15 mouse cellular contexts compared by ENCODE assay signal in genomic region chr9:40615891-40616290, GRCm38 (mm10). TPM values are rescaled to one million over a fixed set of nuclear protein-coding genes. Genes with fewer than 3 reads are reported as not detected.
A peak's percentile ranks its signal among the peaks of the same experiment; 100 is the strongest.
DNase-seq lines count a peak whose midpoint lies in the region; ATAC-seq lines count a peak whose summit lies in the region.
"Had no signal": no experiment of that assay in that cellular context is flagged by ENCODE, and none has a peak within 500 bp of the region (broad histone marks: within the 10 kb centered on the region; RNA-seq: fewer than 3 reads in every experiment).

No protein-coding gene starts in this region.

- no peak overlapping the region; the same call in 1 of the 2 replicates for H3K9ac ChIP-seq in hindbrain, embryonic 11.5 days (ENCODE audit: low read depth, low read length)
- H3K9ac ChIP-seq in forebrain, embryonic 11.5 days (ENCODE audit: low read length) = peak overlapping the region; percentile 35; the same call in 1 of the 2 replicates
- peak overlapping the region; percentile 13; the same call in 1 of the 2 replicates for H3K9ac ChIP-seq in midbrain, embryonic 11.5 days (ENCODE audit: low read length)
- H3K9ac ChIP-seq: heart, embryonic 15.5 days; liver, embryonic 13.5 days had no signal

- H3K36me3 ChIP-seq in hindbrain, embryonic 10.5 days = no peaks in the 10 kb centered on the region
- no peaks in the 10 kb centered on the region for H3K36me3 ChIP-seq in hindbrain, embryonic 11.5 days (ENCODE audit: control insufficient read depth, insufficient read depth, low read length)
- no peaks in the 10 kb centered on the region for H3K36me3 ChIP-seq in forebrain, embryonic 11.5 days (ENCODE audit: control insufficient read depth, insufficient read depth, low read length)
- no peaks in the 10 kb centered on the region for H3K36me3 ChIP-seq in midbrain, embryonic 11.5 days (ENCODE audit: control insufficient read depth, insufficient read depth, low read length)
- H3K36me3 ChIP-seq: heart, embryonic 15.5 days; liver, embryonic 13.5 days had no signal

- DNase-seq in hindbrain, embryonic 10.5 days (ENCODE audit: low spot score) = no peak
- DNase-seq in hindbrain, embryonic 11.5 days (ENCODE audit: low spot score) = no peak
- DNase-seq in A20 (ENCODE audit: low read depth, low spot score) = peak; percentile 71
- DNase-seq in forebrain, embryonic 11.5 days (ENCODE audit: low spot score) = no peak
- no peak for DNase-seq in midbrain, embryonic 11.5 days (ENCODE audit: low spot score, missing footprints)
- no peak for DNase-seq in adrenal gland, postnatal 36 days
- DNase-seq in spleen, postnatal 36 days (ENCODE audit: low spot score in 2 of 2) = no peak

- peaks cover 10% of the 10 kb centered on the region; the same call in 1 of the 2 replicates for H3K27me3 ChIP-seq in hindbrain, embryonic 10.5 days (ENCODE audit: insufficient read depth, poor library complexity, severe bottlenecking)
- no peaks in the 10 kb centered on the region for H3K27me3 ChIP-seq in hindbrain, embryonic 11.5 days (ENCODE audit: control insufficient read depth, insufficient read depth, low read length)
- no peaks in the 10 kb centered on the region for H3K27me3 ChIP-seq in forebrain, embryonic 11.5 days (ENCODE audit: control insufficient read depth, insufficient read depth, low read length)
- H3K27me3 ChIP-seq in midbrain, embryonic 11.5 days (ENCODE audit: control insufficient read depth, insufficient read depth, low read length) = no peaks in the 10 kb centered on the region

- ATAC-seq in hindbrain, embryonic 11.5 days (ENCODE audit: low FRiP score) = no peak
- no peak for ATAC-seq in forebrain, embryonic 11.5 days (replicated peaks; ENCODE audit: low FRiP score)
- ATAC-seq in midbrain, embryonic 11.5 days (ENCODE audit: low FRiP score) = no peak
- no peak for ATAC-seq in monocyte, adult 5-6 weeks (replicated peaks; ENCODE audit: insufficient number of reproducible peaks, low FRiP score, low TSS enrichment, poor library complexity, severe bottlenecking)

- peaks cover 8% of the 10 kb centered on the region; the same call in 1 of the 2 replicates for H3K9me3 ChIP-seq in hindbrain, embryonic 10.5 days
- H3K9me3 ChIP-seq in hindbrain, embryonic 11.5 days (ENCODE audit: control insufficient read depth, low read length) = no peaks in the 10 kb centered on the region
- H3K9me3 ChIP-seq in forebrain, embryonic 11.5 days (ENCODE audit: control insufficient read depth, low read length) = no peaks in the 10 kb centered on the region
- H3K9me3 ChIP-seq in midbrain, embryonic 11.5 days (ENCODE audit: control insufficient read depth, low read length) = no peaks in the 10 kb centered on the region
- H3K9me3 ChIP-seq: heart, embryonic 15.5 days; liver, embryonic 13.5 days had no signal

- H3K27ac ChIP-seq in hindbrain, embryonic 10.5 days = peak overlapping the region; percentile 91; the same call in 1 of the 2 replicates
- H3K27ac ChIP-seq in hindbrain, embryonic 11.5 days (ENCODE audit: low read depth, low read length) = no peak overlapping the region
- H3K27ac ChIP-seq in forebrain, embryonic 11.5 days (ENCODE audit: low read depth, low read length) = no peak overlapping the region; the same call in 1 of the 2 replicates
- H3K27ac ChIP-seq in midbrain, embryonic 11.5 days (ENCODE audit: low read depth, low read length) = 0 out of 2 replicates have a peak overlapping the region, but pooled peaks have one; percentile 26
- H3K27ac ChIP-seq: heart, embryonic 15.5 days; liver, embryonic 13.5 days had no signal

- no peak overlapping the region for H3K4me3 ChIP-seq in hindbrain, embryonic 10.5 days
- no peak overlapping the region for H3K4me3 ChIP-seq in hindbrain, embryonic 11.5 days (ENCODE audit: low read depth, low read length)
- H3K4me3 ChIP-seq in forebrain, embryonic 11.5 days (ENCODE audit: low read depth, low read length) = no peak overlapping the region
- H3K4me3 ChIP-seq in midbrain, embryonic 11.5 days (ENCODE audit: low read depth, low read length) = no peak overlapping the region

- H3K4me1 ChIP-seq in hindbrain, embryonic 10.5 days (replicated peaks) = peaks cover 38% of the 10 kb centered on the region
- H3K4me1 ChIP-seq in hindbrain, embryonic 11.5 days (replicated peaks; ENCODE audit: control insufficient read depth, insufficient read depth, low read length) = peaks cover 4% of the 10 kb centered on the region; the same call in 1 of the 2 replicates
- peaks cover 11% of the 10 kb centered on the region; the same call in 1 of the 2 replicates for H3K4me1 ChIP-seq in forebrain, embryonic 11.5 days (replicated peaks; ENCODE audit: control insufficient read depth, insufficient read depth, low read length)
- H3K4me1 ChIP-seq in midbrain, embryonic 11.5 days (ENCODE audit: control insufficient read depth, insufficient read depth, low read length) = peaks cover 14% of the 10 kb centered on the region

- 41% methylated on average over 8 of the region's 8 CpGs for WGBS in hindbrain, embryonic 10.5 days
- WGBS in hindbrain, embryonic 11.5 days = 39% methylated on average over 8 of the region's 8 CpGs
- WGBS in forebrain, embryonic 11.5 days = 34% methylated on average over 8 of the region's 8 CpGs
- WGBS in midbrain, embryonic 11.5 days = 31% methylated on average over 8 of the region's 8 CpGs

- H3K4me2 ChIP-seq in hindbrain, embryonic 11.5 days (replicated peaks; ENCODE audit: low read depth, low read length) = no peak overlapping the region
- H3K4me2 ChIP-seq in forebrain, embryonic 11.5 days (ENCODE audit: low read depth, low read length, severe bottlenecking) = peak overlapping the region; percentile 59; the same call in 1 of the 2 replicates
- H3K4me2 ChIP-seq in midbrain, embryonic 11.5 days = peak overlapping the region; percentile 19; the same call in 1 of the 2 replicates

RNA-seq across cellular contexts. Expression of gene Gm21915, which starts 54.5 kb away (rescaled TPM):
- not detected in 2 replicates for polyA plus RNA-seq in hindbrain, embryonic 10.5 days (2016; fragmentation: Nextera tagmentation; extraction: Ambion mirVana)
- polyA plus RNA-seq in hindbrain, embryonic 11.5 days (2014; fragmentation: Nextera tagmentation; extraction: Ambion mirVana) = not detected in 2 replicates
- polyA plus RNA-seq in forebrain, embryonic 11.5 days (2014; fragmentation: Nextera tagmentation; extraction: Ambion mirVana) = not detected in 2 replicates
- polyA plus RNA-seq in midbrain, embryonic 11.5 days (2014; fragmentation: Nextera tagmentation; extraction: Ambion mirVana) = not detected in 2 replicates
- total RNA-seq in adrenal gland, postnatal 36 days (2021) = not detected
- not detected in 3 replicates for total RNA-seq in monocyte, adult 5-6 weeks (2017)
- total RNA-seq: adrenal gland, adult 2 months; gastrocnemius, adult 8-10 months; left cerebral cortex, adult 18-20 months had no signal
- polyA plus RNA-seq: adrenal gland, adult 2 months; embryonic facial prominence, embryonic 11.5 days; heart, embryonic 15.5 days; liver, embryonic 13.5 days; macrophage had no signal

Comparison
In these comparisons a context has a peak if more than half of its experiments do, and no peak if none do; other contexts are left out.
1. H3K27ac ChIP-seq: peak in hindbrain, embryonic 10.5 days (single experiment) and midbrain, embryonic 11.5 days (single experiment); none in hindbrain, embryonic 11.5 days (single experiment) and forebrain, embryonic 11.5 days (single experiment).